Mouse (Mus musculus) hindbrain, embryonic 10.5 days (tissue): Measurements from ENCODE around the gene Apopt1. TPM values are rescaled to one million over a fixed set of nuclear protein-coding genes. Genes with fewer than 3 reads are reported as not detected.
A peak's percentile ranks its signal among the peaks of the same experiment; 100 is the strongest.
"Not testable (repeated sequence)": the region's sequence is repeated elsewhere in the genome, so short reads cannot be mapped to it uniquely, and the experiment has no call there.

Source experiments
- DNase-seq: peaks from one replicate; pipeline ENCODE4 v3.0.0-alpha.2; 2017; ENCODE audit warnings: low spot score
- H3K27ac ChIP-seq: fragments of 300-500 bp; sonication (generic); 2 replicates; pipeline ENCODE4 v1.5.1; 2016; ENCODE audit warnings: mild to moderate bottlenecking, moderate library complexity
- H3K27me3 ChIP-seq: fragments of 300-500 bp; sonication (generic); 2 replicates; pipeline ENCODE4 v1.6.1; 2016; ENCODE audit warnings: mild to moderate bottlenecking; ENCODE audit not compliant: poor library complexity, insufficient read depth, severe bottlenecking
- H3K36me3 ChIP-seq: fragments of 300-500 bp; sonication (generic); 2 replicates; pipeline ENCODE4 v1.6.1; 2016; ENCODE audit warnings: mild to moderate bottlenecking, moderate library complexity
- H3K4me1 ChIP-seq: fragments of 300-500 bp; sonication (generic); replicated peaks from 2 replicates; pipeline ENCODE4 v1.6.1; 2016; ENCODE audit warnings: mild to moderate bottlenecking
- H3K4me3 ChIP-seq: fragments of 300-500 bp; sonication (generic); 2 replicates; pipeline ENCODE4 v1.5.1; 2016; ENCODE audit warnings: mild to moderate bottlenecking, moderate library complexity
- H3K9me3 ChIP-seq: fragments of 300-500 bp; sonication (generic); 2 replicates; pipeline ENCODE4 v1.6.1; 2016; ENCODE audit warnings: mild to moderate bottlenecking, moderate library complexity
- WGBS: fragments of 180-500 bp; shearing (Covaris S2); methylation state at CpG from one replicate; pipeline ENCODE4 v1.1.7; 2016; 5-methylcytosine and 5-hydroxymethylcytosine counted together
- polyA plus RNA-seq: library from polyadenylated mRNA; unstranded; fragments of >200 nt; fragmentation: Nextera tagmentation; extraction: Ambion mirVana; gene quantifications from 2 replicates; pipeline ENCODE4 v1.2.1, GENCODE M21; 2016

Apopt1 gene
- polyA plus RNA-seq, 1 experiment from 2014 or later = 59.2 TPM

DNA sequence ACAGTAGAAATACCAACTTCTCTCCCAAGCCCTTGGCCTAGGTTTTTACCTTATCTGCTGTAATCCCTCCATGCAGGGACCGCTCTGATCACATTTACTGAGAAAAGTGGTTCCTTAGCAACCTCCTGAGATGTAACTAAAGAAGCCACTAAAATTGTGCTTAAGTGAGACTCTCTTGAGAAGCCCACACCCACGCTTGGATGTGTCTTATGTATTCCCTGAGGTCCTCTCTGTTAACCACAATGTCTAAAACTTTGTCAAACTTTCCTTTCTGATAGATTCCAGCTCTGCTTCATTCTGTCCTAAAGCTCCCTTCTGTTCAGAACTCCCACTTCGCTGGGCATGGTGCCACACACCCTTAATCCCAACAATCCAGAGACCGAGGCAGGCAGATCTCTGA, 13.5 kb upstream of the Apopt1 start:
- no peak for DNase-seq
- Histone ChIP-seq H3K9me3 (no peaks in the 10 kb centered on the region), H3K4me3 (no peak overlapping the region), H3K27me3 (no peaks in the 10 kb centered on the region), H3K27ac (peak overlapping the region; percentile 9), H3K4me1 (peaks cover 55% of the 10 kb centered on the region), H3K36me3 (no peaks in the 10 kb centered on the region)
- 88% methylated on average over 4 of the region's 4 CpGs for WGBS

DNA sequence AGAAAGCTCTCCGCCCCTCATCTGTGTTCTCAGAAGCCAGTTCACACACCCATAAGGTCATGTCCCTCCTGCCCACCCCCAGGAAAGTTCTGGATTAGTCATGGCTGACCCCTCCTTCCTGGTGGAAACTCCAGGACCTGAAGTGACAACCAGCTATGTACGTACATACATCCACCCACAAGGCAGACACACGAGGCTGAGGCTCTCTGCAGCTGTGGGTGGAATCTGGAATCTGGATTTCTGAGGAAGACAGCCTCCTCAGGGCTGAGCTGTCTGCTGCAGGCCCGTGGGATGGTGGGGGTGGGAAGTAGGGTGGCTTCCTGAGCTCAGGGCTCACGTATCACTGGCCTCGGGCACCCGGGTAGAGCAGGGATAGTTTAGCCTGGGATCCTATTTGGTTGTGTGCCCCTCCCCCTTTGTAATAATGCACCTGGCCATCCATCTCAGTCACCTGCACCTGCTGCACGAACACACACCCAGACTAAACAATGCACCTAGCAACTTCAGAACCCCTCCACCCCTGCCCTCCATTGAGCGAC, 12.1 kb upstream of the Apopt1 start:
- no peaks in the 10 kb centered on the region for H3K9me3 ChIP-seq
- WGBS = 68% methylated on average over 9 of the region's 9 CpGs
- H3K27ac ChIP-seq = peak overlapping the region; percentile 54; the same call in 1 of the 2 replicates
- H3K4me1 ChIP-seq = peaks cover 53% of the 10 kb centered on the region
- H3K27me3 ChIP-seq = no peaks in the 10 kb centered on the region
- DNase-seq = no peak
- no peak overlapping the region for H3K4me3 ChIP-seq
- peaks cover 2% of the 10 kb centered on the region for H3K36me3 ChIP-seq

DNA sequence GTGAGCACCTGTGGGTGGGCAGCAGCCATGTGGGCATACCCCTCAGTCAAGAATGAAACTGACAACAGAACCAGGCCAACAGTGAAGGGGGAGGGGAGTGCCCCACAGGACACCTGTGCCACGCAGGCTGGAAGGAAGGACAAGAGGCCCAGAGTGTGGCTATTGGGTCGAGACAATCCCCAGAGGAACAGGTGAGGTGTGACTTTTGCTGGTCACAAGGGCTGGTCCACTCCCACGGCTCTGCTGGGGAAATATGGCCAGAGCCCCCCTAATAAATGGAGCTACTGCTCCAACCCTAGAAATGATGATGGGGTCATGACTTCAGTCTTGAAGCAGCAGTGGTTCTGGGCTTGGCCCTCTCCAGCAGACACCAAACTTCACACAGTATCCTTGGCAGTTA, 9.8 kb upstream of the Apopt1 start:
- Histone ChIP-seq H3K4me3 (no peak overlapping the region), H3K9me3 (no peaks in the 10 kb centered on the region), H3K4me1 (peaks cover 36% of the 10 kb centered on the region), H3K27me3 (no peaks in the 10 kb centered on the region), H3K27ac (no peak overlapping the region), H3K36me3 (peaks cover 23% of the 10 kb centered on the region)
- DNase-seq = no peak
- WGBS = 91% methylated on average over 3 of the region's 3 CpGs

DNA sequence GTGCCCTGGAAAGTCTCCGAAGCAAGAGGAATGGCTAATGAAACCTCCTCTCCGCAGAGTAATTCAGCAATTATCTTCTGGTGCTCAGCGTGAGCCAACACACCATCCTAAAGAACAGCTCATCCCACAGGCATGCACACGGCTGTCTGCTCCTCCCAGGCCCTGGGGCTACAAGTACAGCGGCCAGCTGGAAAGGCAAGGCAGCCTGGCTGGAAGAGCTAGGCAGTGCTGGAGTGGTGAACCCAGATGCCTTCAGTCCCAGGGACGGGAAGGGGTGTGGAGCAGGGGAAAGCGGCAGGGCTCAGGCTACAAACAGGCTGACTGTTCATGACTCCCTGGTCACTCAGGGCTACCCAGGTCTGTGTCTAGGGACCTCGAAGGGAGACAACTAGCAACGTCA, 8.5 kb upstream of the Apopt1 start:
- H3K36me3 ChIP-seq = peaks cover 36% of the 10 kb centered on the region
- no peak for DNase-seq
- no peaks in the 10 kb centered on the region for H3K27me3 ChIP-seq
- no peak overlapping the region for H3K4me3 ChIP-seq
- no peaks in the 10 kb centered on the region for H3K9me3 ChIP-seq
- peaks cover 30% of the 10 kb centered on the region for H3K4me1 ChIP-seq
- 63% methylated on average over 9 of the region's 9 CpGs for WGBS
- H3K27ac ChIP-seq = 0 out of 2 replicates have a peak overlapping the region, but pooled peaks have one; percentile 23

DNA sequence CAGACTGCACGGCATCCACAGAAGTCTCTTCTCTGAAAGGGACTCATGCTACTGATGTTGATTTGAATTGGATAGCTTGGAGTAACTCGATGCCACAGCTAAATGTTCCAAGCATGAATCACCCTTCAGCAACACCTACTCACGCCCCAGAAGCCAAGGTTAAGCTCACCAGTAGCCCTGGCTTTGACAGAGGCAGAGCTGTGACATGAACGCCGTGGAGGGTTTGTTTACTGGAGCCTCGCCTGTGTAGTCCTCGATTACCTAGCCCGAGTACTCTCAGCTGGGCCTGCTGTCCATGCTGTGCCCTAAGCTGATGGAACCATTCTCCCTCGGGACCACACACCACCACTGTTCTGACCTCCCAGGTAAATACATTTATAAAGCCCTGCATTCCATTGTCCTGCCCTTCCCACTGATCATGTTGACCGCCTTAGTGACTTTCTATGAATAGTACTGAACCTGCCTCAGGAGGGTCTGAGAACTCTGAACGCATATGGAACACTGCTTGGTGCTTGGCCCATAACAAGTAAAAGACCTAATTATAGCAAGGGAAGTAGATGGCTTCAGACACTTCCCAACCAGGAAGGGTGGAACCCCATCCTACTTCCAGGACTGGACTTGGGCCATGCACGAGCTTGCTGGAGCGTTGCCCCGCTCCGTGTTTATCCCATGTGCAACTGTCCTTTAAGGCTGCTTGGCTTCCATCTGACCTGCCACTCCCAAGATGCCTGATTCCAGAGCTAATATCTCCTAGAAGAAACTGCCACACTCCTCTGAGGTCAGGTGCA, 7.7 kb upstream of the Apopt1 start:
- Histone ChIP-seq H3K9me3 (no peaks in the 10 kb centered on the region), H3K27me3 (no peaks in the 10 kb centered on the region), H3K4me1 (peaks cover 22% of the 10 kb centered on the region), H3K36me3 (peaks cover 43% of the 10 kb centered on the region), H3K27ac (peak overlapping the region; percentile 4; the same call in 1 of the 2 replicates), H3K4me3 (no peak overlapping the region)
- 78% methylated on average over 15 of the region's 15 CpGs for WGBS
- DNase-seq = no peak

DNA sequence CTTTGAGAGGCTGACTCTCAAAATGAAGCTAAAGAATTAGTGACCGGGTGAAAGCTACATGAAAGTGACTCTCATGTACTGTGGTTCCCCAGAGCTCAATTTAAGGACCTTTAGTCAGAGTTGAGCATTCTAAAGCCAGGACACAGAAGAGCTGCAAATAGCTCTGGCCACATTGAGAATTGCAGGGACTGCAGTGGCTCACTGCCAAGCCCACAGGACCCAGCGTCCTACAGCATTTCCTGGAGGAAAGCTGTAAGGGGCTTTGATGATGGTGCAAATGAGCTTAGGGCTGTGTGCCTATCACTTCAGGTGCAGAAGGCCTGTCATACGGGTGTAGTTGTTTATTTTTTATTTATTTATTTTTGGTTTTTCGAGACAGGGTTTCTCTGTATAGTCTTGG, 4.9 kb upstream of the Apopt1 start:
- H3K36me3 ChIP-seq = peaks cover 56% of the 10 kb centered on the region

DNA sequence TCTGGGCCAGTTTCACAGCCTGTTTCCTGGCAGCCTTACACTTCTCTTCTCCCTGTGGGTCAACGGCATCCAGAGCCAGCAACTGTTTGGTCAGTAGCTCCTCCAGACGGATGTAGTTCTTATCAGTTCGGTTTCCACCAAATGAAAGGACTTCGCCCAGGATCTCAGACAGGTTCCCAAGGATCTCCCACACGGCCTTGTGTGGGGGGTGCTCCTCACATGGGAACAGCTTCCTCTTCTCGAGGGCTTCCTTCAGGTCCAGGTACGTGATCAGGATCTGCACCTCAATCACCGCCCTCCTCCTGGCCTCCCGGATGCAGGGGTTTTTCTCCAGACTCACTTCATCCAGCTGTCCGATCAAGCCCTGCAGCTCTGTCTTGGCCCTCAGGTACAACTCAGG, 3.0 kb upstream of the Apopt1 start:
- Histone ChIP-seq H3K36me3 (peaks cover 61% of the 10 kb centered on the region), H3K4me1 (peaks cover 33% of the 10 kb centered on the region), H3K27ac (no peak overlapping the region), H3K9me3 (no peaks in the 10 kb centered on the region), H3K27me3 (no peaks in the 10 kb centered on the region), H3K4me3 (no peak overlapping the region)
- no peak for DNase-seq
- 95% methylated on average over 10 of the region's 10 CpGs for WGBS

More for the DNA sequence above, 4.9 kb upstream of the Apopt1 start:
- WGBS = 91% methylated on average over 4 of the region's 4 CpGs
- Histone ChIP-seq H3K4me3 (no peak overlapping the region), H3K4me1 (peaks cover 28% of the 10 kb centered on the region), H3K27ac (no peak overlapping the region), H3K27me3 (no peaks in the 10 kb centered on the region), H3K9me3 (no peaks in the 10 kb centered on the region)
- no peak for DNase-seq

DNA sequence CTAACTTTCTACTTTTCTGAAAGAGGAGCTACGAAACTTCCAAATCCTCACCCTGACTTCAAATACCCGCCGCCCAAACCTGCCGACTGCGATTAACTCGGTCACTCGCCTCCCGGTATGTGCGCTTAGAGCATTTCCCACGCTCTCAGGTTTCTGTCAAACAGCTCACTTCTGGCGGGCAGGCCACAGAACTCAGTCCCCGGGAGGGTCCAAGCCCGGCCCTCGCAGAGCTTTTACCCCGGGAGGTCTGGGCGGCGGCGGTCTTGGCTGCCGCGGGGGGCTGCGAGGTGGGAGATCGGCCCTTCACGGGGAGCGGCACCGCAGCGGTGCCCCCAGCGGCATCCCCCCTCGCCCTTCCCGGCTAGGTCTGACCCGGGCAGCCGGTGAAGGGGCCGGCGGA, 585 bp upstream of the Apopt1 start:
- Histone ChIP-seq H3K9me3 (0 out of 2 replicates have a peak, but pooled peaks cover 3% of the 10 kb centered on the region), H3K4me3 (peak overlapping the region; percentile 99), H3K4me1 (peaks cover 27% of the 10 kb centered on the region), H3K27me3 (no peaks in the 10 kb centered on the region), H3K27ac (peak overlapping the region; percentile 96), H3K36me3 (peaks cover 61% of the 10 kb centered on the region)
- WGBS = under 1% methylated on average over 33 of the region's 33 CpGs
- DNase-seq = peak; percentile 46

DNA sequence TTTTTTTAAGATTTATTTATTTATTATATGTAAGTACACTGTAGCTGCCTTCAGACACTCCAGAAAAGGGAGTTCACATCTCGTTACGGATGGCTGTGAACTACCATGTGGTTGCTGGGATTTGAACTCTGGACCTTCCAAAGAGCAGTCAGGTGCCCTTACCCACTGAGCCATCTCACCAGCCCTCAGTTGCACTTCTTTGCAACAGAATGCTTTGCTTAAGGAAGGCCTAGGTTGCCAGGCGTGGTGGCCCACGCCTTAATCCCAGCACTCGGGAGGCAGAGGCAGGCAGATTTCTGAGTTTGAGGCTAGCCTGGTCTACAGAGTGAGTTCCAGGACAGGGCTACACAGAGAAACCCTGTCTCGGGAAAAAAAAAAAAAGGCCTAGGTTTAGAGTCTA, 819 bp downstream of the Apopt1 start:
- H3K4me3 ChIP-seq = peak overlapping the region; percentile 99
- not testable (repeated sequence) for H3K27me3 ChIP-seq, DNase-seq, H3K9me3 ChIP-seq
- H3K27ac ChIP-seq = peak overlapping the region; percentile 96
- H3K36me3 ChIP-seq = peaks cover 47% of the 10 kb centered on the region
- H3K4me1 ChIP-seq = peaks cover 36% of the 10 kb centered on the region
- WGBS = 82% methylated on average over 6 of the region's 6 CpGs

DNA sequence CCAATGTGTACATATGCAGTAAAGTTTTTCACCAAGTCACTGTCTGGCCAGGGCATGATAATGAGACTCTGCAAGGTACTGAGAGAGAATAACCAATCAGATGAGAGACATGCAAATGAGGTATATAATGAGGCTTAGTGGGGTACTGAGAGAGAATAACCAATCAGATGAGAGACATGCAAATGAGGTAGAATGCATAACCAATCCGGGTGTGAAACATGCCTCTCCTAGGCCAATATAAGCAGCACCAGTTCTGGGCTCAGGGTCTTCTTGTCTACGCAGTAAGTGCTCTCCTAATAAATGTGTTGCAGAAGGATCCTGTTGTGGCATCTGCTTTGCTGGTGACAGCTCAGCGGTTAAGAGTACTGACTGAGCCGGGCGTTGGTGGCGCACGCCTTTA, 3.4 kb downstream of the Apopt1 start:
- WGBS = 97% methylated on average over 7 of the region's 7 CpGs
- Histone ChIP-seq H3K36me3 (peaks cover 21% of the 10 kb centered on the region), H3K4me1 (peaks cover 38% of the 10 kb centered on the region), H3K27ac (no peak overlapping the region), H3K9me3 (0 out of 2 replicates have a peak, but pooled peaks cover 3% of the 10 kb centered on the region), H3K4me3 (no peak overlapping the region), H3K27me3 (no peaks in the 10 kb centered on the region)
- no peak for DNase-seq

DNA sequence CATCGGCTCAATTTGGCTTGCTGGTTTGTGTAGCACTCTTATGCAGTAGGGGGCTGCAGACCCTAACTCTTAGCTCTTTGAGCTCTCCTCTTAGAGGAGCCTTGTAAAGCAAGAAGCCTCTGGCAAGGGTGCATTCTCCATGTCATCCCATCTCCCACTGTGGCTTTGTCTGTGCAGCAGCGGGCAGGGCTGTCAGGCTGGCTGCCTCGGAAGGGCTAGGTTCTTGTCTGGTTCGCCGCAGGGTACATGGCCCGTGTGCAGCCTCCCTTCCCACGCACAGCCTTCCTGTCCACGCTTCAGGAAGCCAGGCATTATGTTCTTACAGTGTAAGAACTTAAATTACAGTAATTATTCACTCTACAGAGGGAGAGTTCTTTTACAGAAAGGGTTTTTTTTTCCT, 5.6 kb downstream of the Apopt1 start:
- DNase-seq = no peak
- Histone ChIP-seq H3K27me3 (no peaks in the 10 kb centered on the region), H3K27ac (peak overlapping the region; percentile 75), H3K36me3 (peaks cover 29% of the 10 kb centered on the region), H3K9me3 (0 out of 2 replicates have a peak, but pooled peaks cover 3% of the 10 kb centered on the region), H3K4me1 (peaks cover 30% of the 10 kb centered on the region), H3K4me3 (no peak overlapping the region)
- WGBS = 31% methylated on average over 8 of the region's 8 CpGs

DNA sequence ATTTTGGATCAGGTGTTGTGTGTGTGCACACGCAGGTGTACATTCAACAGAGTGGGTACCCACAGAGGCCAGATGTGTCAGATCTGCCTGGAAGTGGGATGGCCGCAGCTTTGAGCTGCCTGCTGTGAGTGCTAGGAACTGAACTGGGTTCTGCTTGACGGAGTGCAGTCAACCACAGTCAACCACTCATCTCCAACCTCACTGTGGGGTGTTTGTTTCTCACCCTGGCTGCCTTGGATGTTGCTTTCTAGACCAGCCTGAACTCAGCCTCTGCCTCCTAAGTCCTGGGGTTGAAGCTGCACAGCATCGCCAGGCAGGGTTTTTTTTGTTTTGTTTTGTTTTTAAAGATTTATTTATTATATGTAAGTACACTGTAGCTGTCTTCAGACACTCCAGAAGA, 7.2 kb downstream of the Apopt1 start:
- H3K9me3 ChIP-seq = 0 out of 2 replicates have a peak, but pooled peaks cover 3% of the 10 kb centered on the region
- H3K4me3 ChIP-seq = no peak overlapping the region
- H3K27ac ChIP-seq = no peak overlapping the region
- no peak for DNase-seq
- H3K27me3 ChIP-seq = no peaks in the 10 kb centered on the region
- peaks cover 38% of the 10 kb centered on the region for H3K36me3 ChIP-seq
- peaks cover 28% of the 10 kb centered on the region for H3K4me1 ChIP-seq
- WGBS = 82% methylated on average over 4 of the region's 4 CpGs

DNA sequence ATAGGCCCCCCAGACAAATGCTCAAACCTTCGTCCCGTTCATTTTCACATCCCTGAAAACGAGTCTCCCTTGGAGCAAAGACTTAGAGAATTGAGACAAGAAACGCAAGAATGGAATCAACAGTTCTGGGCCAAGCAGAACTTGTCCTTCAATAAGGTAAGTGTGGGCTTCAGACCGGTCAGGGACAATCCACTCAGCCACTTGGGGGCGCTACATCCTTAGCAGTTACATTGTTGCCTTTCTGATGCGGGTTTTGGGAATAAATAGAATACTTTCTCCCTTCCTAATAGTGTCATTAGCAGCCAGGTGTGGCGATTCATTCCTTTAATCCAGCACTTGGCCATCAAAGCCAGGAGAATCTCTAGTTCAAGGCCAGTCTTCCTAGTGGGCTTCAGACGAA, 9.6 kb downstream of the Apopt1 start:
- Histone ChIP-seq H3K27ac (no peak overlapping the region), H3K4me1 (peaks cover 40% of the 10 kb centered on the region), H3K4me3 (no peak overlapping the region), H3K27me3 (no peaks in the 10 kb centered on the region), H3K36me3 (peaks cover 46% of the 10 kb centered on the region), H3K9me3 (no peaks in the 10 kb centered on the region)
- WGBS = 74% methylated on average over 9 of the region's 9 CpGs
- DNase-seq = no peak
